8 mouse cellular contexts compared by ENCODE assay signal in genomic region chr10:36506727-36507555, GRCm38 (mm10). TPM values are rescaled to one million over a fixed set of nuclear protein-coding genes. Genes with fewer than 3 reads are reported as not detected.
DNase-seq lines count a peak whose midpoint lies in the region; ATAC-seq and TF ChIP-seq lines count a peak whose summit lies in the region.

Gene Hs3st5 (plus strand): TSS chr10:36506814.

- ATAC-seq in intestine, embryonic 15.5 days: peak; percentile 89
- peak; percentile 89 for ATAC-seq in limb, embryonic 13.5 days (ENCODE audit: low FRiP score, low read depth)

- H3K36me3 ChIP-seq in intestine, embryonic 15.5 days: no peaks in the 10 kb centered on the region
- no peaks in the 10 kb centered on the region for H3K36me3 ChIP-seq in limb, embryonic 13.5 days
- no peaks in the 10 kb centered on the region for H3K36me3 ChIP-seq in myocyte (ENCODE audit: control insufficient read depth, insufficient read depth)

- peak within 1 kb of the TSS; percentile 100 for H3K4me2 ChIP-seq in intestine, embryonic 15.5 days (replicated peaks)
- peak within 1 kb of the TSS; percentile 99 for H3K4me2 ChIP-seq in limb, embryonic 13.5 days (replicated peaks)
- H3K4me2 ChIP-seq in myocyte (ENCODE audit: low read depth): peak within 1 kb of the TSS; percentile 60

- no peak within 1 kb of the TSS for H3K27ac ChIP-seq in intestine, embryonic 15.5 days
- H3K27ac ChIP-seq in limb, embryonic 13.5 days: no peak within 1 kb of the TSS

- H3K27me3 ChIP-seq in intestine, embryonic 15.5 days (replicated peaks): peaks cover 29% of the 10 kb centered on the region
- H3K27me3 ChIP-seq in limb, embryonic 13.5 days: peaks cover 60% of the 10 kb centered on the region
- no peaks in the 10 kb centered on the region for H3K27me3 ChIP-seq in myocyte (ENCODE audit: control insufficient read depth, insufficient read depth, insufficient read length)

- TF ChIP-seq POLR2A in myocyte (IDR thresholded peaks at IDR 0.05; ENCODE audit: insufficient read length, low read depth): no peak

- no peaks in the 10 kb centered on the region for H3K9me3 ChIP-seq in intestine, embryonic 15.5 days
- H3K9me3 ChIP-seq in limb, embryonic 13.5 days: no peaks in the 10 kb centered on the region

- no peak within 1 kb of the TSS for H3ac ChIP-seq in myocyte (ENCODE audit: control insufficient read depth, insufficient read length)

- H3K9ac ChIP-seq in intestine, embryonic 15.5 days: peak within 1 kb of the TSS; percentile 41
- peak within 1 kb of the TSS; percentile 66 for H3K9ac ChIP-seq in limb, embryonic 13.5 days

- WGBS in intestine, embryonic 15.5 days: under 1% methylated on average over 70 of the region's 71 CpGs
- 0% methylated on average over 68 of the region's 71 CpGs for WGBS in limb, embryonic 13.5 days

- DNase-seq in heart, adult 18-20 months: peak; percentile 4 to 21
- DNase-seq in heart, adult 9 months (ENCODE audit: low spot score in 2 of 2): no peak
- peak; percentile 83 for DNase-seq in cerebellum, postnatal 25 days
- peak; percentile 47 to 59 for DNase-seq in frontal cortex, postnatal 25 days (ENCODE audit: low spot score in 2 of 2)
- DNase-seq in testis, postnatal 14 days (ENCODE audit: low spot score): peak; percentile 12

- H3K4me1 ChIP-seq in intestine, embryonic 15.5 days (replicated peaks): peaks cover 15% of the 10 kb centered on the region
- H3K4me1 ChIP-seq in limb, embryonic 13.5 days: peaks cover 18% of the 10 kb centered on the region

- H3K4me3 ChIP-seq in intestine, embryonic 15.5 days (replicated peaks): peak within 1 kb of the TSS; percentile 59
- peak within 1 kb of the TSS; percentile 68 for H3K4me3 ChIP-seq in limb, embryonic 13.5 days
- H3K4me3 ChIP-seq in myocyte: peak within 1 kb of the TSS; percentile 12

- H3K79me2 ChIP-seq in myocyte (ENCODE audit: control insufficient read depth, insufficient read depth): no peaks in the 10 kb centered on the region

TF ChIP-seq in myocyte, 11 proteins besides CTCF, POLR2A, EP300 and RAD21:
- no peak for TF ChIP-seq TCF12 (IDR thresholded peaks at IDR 0.05; ENCODE audit: insufficient read depth, poor library complexity, severe bottlenecking)
- no peak for TF ChIP-seq USF1 (IDR thresholded peaks at IDR 0.05; ENCODE audit: low read depth)
- no peak for TF ChIP-seq SRF (IDR thresholded peaks at IDR 0.05; ENCODE audit: control insufficient read depth, insufficient read length, low read depth)
- no peak for TF ChIP-seq POLR2AphosphoS2 (IDR thresholded peaks at IDR 0.05; ENCODE audit: insufficient read length, low read depth)
TF ChIP-seq in myocyte: peak in this region for 0.

RNA-seq across cellular contexts. Expression of gene Hs3st5, which starts in this region (rescaled TPM):
- 1 to 10 TPM; 2.7 to 2.8 TPM for total RNA-seq in heart, adult 18-20 months (2021)
- 1.0 and 1.1 TPM in 2 replicates for polyA plus RNA-seq in intestine, embryonic 15.5 days (2015; fragmentation: Nextera tagmentation; extraction: Ambion mirVana)
- polyA plus RNA-seq in limb, embryonic 13.5 days (2015; fragmentation: Nextera tagmentation; extraction: Ambion mirVana): 1.3 and 1.5 TPM in 2 replicates
- 0.31 TPM for polyA plus RNA-seq in myocyte (2012; fragmentation: generic; extraction: Trizol)

Comparison
In these comparisons a context has a peak if more than half of its experiments do, and no peak if none do; other contexts are left out.
1. DNase-seq: peak in heart, adult 18-20 months (2 of 2), cerebellum, postnatal 25 days (2 of 2), frontal cortex, postnatal 25 days (2 of 2) and testis, postnatal 14 days (single experiment); none in heart, adult 9 months (0 of 2).
2. H3K4me3 ChIP-seq: peak in every context shown above with its lines; median percentile 68 in limb, embryonic 13.5 days; 59 in intestine, embryonic 15.5 days; 12 in myocyte.
3. Peak in every context shown above with its lines, with median percentiles within 50 percentile points of each other: H3K4me2 ChIP-seq.